Mouse (Mus musculus) mouse embryonic stem cell (cell line): ENCODE data around the gene Npffr2.

Experiments
- in situ Hi-C, 2 experiments: fragments of 300-500 bp; cut with MboI; formaldehyde crosslinking; loops; 1 replicate in 1 of 2; 3 replicates in 1 of 2; pipeline ENCODE4 v1.14.3; 2019 to 2020; ENCODE audit warnings: low sequenced_read_pairs in 2 of 2, low pct_unique_long_range_greater_than_20kb in 1 of 2, mixed read lengths in 1 of 2; ENCODE audit not compliant: unreplicated experiment in 1 of 2

The Npffr2 gene

DNA sequence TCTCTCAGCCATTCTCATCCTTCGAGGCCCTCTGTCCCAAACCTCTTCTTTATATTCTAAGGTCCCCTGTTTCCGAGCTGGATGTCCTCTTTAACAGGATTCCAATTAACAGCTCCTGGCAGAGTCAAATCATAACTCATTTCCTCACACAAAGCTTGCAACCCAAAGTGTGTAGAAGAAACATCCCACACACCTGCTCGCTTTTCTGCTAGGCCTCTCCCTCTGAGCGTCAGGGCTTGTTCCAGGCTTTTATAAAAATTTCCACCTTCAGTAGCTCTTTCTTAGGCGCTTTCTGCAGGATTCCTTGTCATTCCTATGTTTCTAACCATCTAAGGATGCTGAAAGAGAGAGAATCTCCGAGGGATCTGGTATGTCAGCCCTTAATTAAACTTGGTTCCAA lies 85.0 kb downstream of the Npffr2 start:
- in situ Hi-C loops: no loop called here

DNA sequence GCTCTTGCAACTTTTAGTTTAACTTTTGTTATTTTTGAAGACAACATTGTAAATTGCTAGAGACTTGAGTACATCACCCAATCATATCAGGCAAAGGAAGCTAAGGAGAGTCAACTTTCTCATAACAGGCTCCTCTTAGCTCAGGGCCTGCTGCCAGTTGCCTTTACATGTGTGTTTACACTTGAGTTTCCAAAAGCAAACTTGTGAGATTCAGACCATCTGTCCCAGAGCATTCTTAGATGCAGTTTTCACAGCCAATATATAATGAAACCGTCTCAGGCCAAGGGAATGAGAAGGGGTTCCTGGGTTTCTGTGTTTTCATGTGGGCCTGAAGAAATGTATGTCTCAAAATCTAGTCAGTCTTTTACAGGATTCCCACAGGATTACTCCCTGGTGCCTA lies 104.4 kb downstream of the Npffr2 start:
- in situ Hi-C loops: no loop called here
